In genomic region chr17:5795878-5796277, GRCm38 (mm10) we compare ENCODE assay signal across 9 mouse cellular contexts. TPM values are rescaled to one million over a fixed set of nuclear protein-coding genes. Genes with fewer than 3 reads are reported as not detected.
A peak's percentile ranks its signal among the peaks of the same experiment; 100 is the strongest.
DNase-seq lines count a peak whose midpoint lies in the region; ATAC-seq and TF ChIP-seq lines count a peak whose summit lies in the region.
"Had no signal": no experiment of that assay in that cellular context is flagged by ENCODE, and none has a peak within 500 bp of the region (broad histone marks: within the 10 kb centered on the region; RNA-seq: fewer than 3 reads in every experiment).

No protein-coding gene starts in this region.

- peak; percentile 64 to 78 for DNase-seq in CD8-positive naive resting alpha-beta T cell, adult 2 months (ENCODE audit: low read depth in 2 of 2, low spot score in 2 of 2)
- peak; percentile 82 to 87 for DNase-seq in heart, postnatal 10 days
- DNase-seq in kidney, postnatal 25 days = peak; percentile 85 to 88
- peak; percentile 65 to 68 (median 65) for DNase-seq in liver, embryonic 14.5 days (ENCODE audit: low read depth in 3 of 3, low spot score in 3 of 3)
- peak; percentile 48 for DNase-seq in testis, postnatal 14 days (ENCODE audit: low spot score)

- WGBS in bone marrow, adult 2 months = 0% methylated on average over 5 of the region's 5 CpGs
- WGBS in liver, embryonic 14.5 days (ENCODE audit: insufficient replicate concordance) = 2% methylated on average over 5 of the region's 5 CpGs
- WGBS in neural tube, embryonic 14.5 days = under 1% methylated on average over 5 of the region's 5 CpGs

- H3K36me3 ChIP-seq in liver, embryonic 14.5 days (replicated peaks; ENCODE audit: control insufficient read depth, insufficient read depth, low read depth) = no peaks in the 10 kb centered on the region
- no peaks in the 10 kb centered on the region for H3K36me3 ChIP-seq in neural tube, embryonic 14.5 days (ENCODE audit: control insufficient read depth, insufficient read depth, low read length)
- H3K36me3 ChIP-seq: heart, embryonic 13.5 days had no signal

- no peaks in the 10 kb centered on the region for H3K9me3 ChIP-seq in liver, embryonic 14.5 days (ENCODE audit: control insufficient read depth, low read length)
- H3K9me3 ChIP-seq in neural tube, embryonic 14.5 days (ENCODE audit: control insufficient read depth, low read length) = no peaks in the 10 kb centered on the region
- H3K9me3 ChIP-seq: heart, embryonic 13.5 days had no signal

- TF ChIP-seq CTCF in bone marrow, adult 2 months (IDR thresholded peaks at IDR 0.05; ENCODE audit: control insufficient read depth, insufficient read depth, low read length) = peak; percentile 61
- TF ChIP-seq CTCF in embryonic fibroblast, embryonic 13.5 days (IDR thresholded peaks at IDR 0.05; ENCODE audit: borderline replicate concordance, insufficient read depth, low read length) = 0 out of 2 replicates have a peak, but pooled peaks have one; percentile 29
- peak; percentile 91 for TF ChIP-seq CTCF in liver, embryonic 14.5 days (IDR thresholded peaks at IDR 0.05; ENCODE audit: low read depth)

- H3K27me3 ChIP-seq in liver, embryonic 14.5 days (ENCODE audit: control insufficient read depth, insufficient read depth, low read length) = no peaks in the 10 kb centered on the region
- H3K27me3 ChIP-seq in neural tube, embryonic 14.5 days (ENCODE audit: control insufficient read depth, insufficient read depth, low read length) = no peaks in the 10 kb centered on the region

- no peak overlapping the region for H3K27ac ChIP-seq in bone marrow, adult 2 months (ENCODE audit: control insufficient read depth, insufficient read depth, low read depth, low read length, poor library complexity)
- no peak overlapping the region; the same call in 1 of the 2 replicates for H3K27ac ChIP-seq in embryonic fibroblast, embryonic 13.5 days (ENCODE audit: insufficient read depth, low read length)
- H3K27ac ChIP-seq in liver, embryonic 14.5 days = no peak overlapping the region
- H3K27ac ChIP-seq in neural tube, embryonic 14.5 days (ENCODE audit: low read depth, low read length) = no peak overlapping the region

- intact Hi-C loops in heart, postnatal 10 days (cut with DNase I) = loop anchor here (1.0 to 2.0 kb wide), 3 partner anchors 45 to 225 kb away; partner anchors contain the start of gene Snx9

- no peak overlapping the region for H3K4me3 ChIP-seq in bone marrow, adult 2 months (replicated peaks; ENCODE audit: control insufficient read depth, low read depth, low read length)
- H3K4me3 ChIP-seq in embryonic fibroblast, embryonic 13.5 days (ENCODE audit: insufficient read depth, low read length) = no peak overlapping the region
- no peak overlapping the region for H3K4me3 ChIP-seq in liver, embryonic 14.5 days (ENCODE audit: insufficient read depth in 1 of 2, low read depth in 2 of 2, low read length in 2 of 2)
- no peak overlapping the region for H3K4me3 ChIP-seq in neural tube, embryonic 14.5 days (ENCODE audit: low read depth, low read length)
- H3K4me3 ChIP-seq: heart, embryonic 13.5 days had no signal

- peaks cover 11% of the 10 kb centered on the region for H3K4me1 ChIP-seq in bone marrow, adult 2 months (ENCODE audit: control insufficient read depth, insufficient read depth, low read length)
- H3K4me1 ChIP-seq in embryonic fibroblast, embryonic 13.5 days (ENCODE audit: control insufficient read depth, insufficient read depth, low read length) = peaks cover 18% of the 10 kb centered on the region
- peaks cover 11 to 47% of the 10 kb centered on the region in 2 experiments for H3K4me1 ChIP-seq in liver, embryonic 14.5 days (replicated peaks; ENCODE audit: control insufficient read depth in 2 of 2, insufficient read depth in 2 of 2, low read length in 1 of 2)
- no peaks in the 10 kb centered on the region for H3K4me1 ChIP-seq in neural tube, embryonic 14.5 days (ENCODE audit: control insufficient read depth, insufficient read depth, low read length)

- ATAC-seq in liver, embryonic 14.5 days (ENCODE audit: insufficient read depth) = peak; percentile 43; the same call in 1 of the 2 replicates
- peak; percentile 72; the same call in 1 of the 2 replicates for ATAC-seq in neural tube, embryonic 14.5 days (ENCODE audit: low read depth)

- no peak overlapping the region for H3K4me2 ChIP-seq in liver, embryonic 14.5 days (ENCODE audit: low read depth)
- no peak overlapping the region for H3K4me2 ChIP-seq in neural tube, embryonic 14.5 days (ENCODE audit: low read depth, low read length)
- H3K4me2 ChIP-seq: heart, embryonic 13.5 days had no signal

- TF ChIP-seq EP300 in liver, embryonic 14.5 days (IDR thresholded peaks at IDR 0.05; ENCODE audit: low read depth) = no peak

- no peak overlapping the region for H3K9ac ChIP-seq in liver, embryonic 14.5 days (replicated peaks)
- no peak overlapping the region for H3K9ac ChIP-seq in neural tube, embryonic 14.5 days (replicated peaks; ENCODE audit: low read depth, low read length)
- H3K9ac ChIP-seq: heart, embryonic 13.5 days had no signal

- no peak for TF ChIP-seq POLR2A in bone marrow, adult 2 months (IDR thresholded peaks at IDR 0.05; ENCODE audit: borderline replicate concordance, control insufficient read depth, low read depth, low read length)
- TF ChIP-seq POLR2A in embryonic fibroblast, embryonic 13.5 days (IDR thresholded peaks at IDR 0.05; ENCODE audit: low read depth, low read length) = no peak

RNA-seq across cellular contexts. Expression of gene Snx9, which starts 45.3 kb away (rescaled TPM):
- polyA plus RNA-seq in bone marrow, adult 2 months (2011; ENCODE audit: insufficient read depth, insufficient read length, low replicate concordance, missing spikeins) = 7.9 and 16.6 TPM in 2 replicates
- 89.9 and 109 TPM in 2 replicates for polyA plus RNA-seq in embryonic fibroblast, embryonic 13.5 days (2011; ENCODE audit: insufficient read length, low read depth, missing spikeins)
- total RNA-seq in heart, postnatal 10 days (2021) = 10 to 100 TPM; 37.7 to 41.0 TPM
- polyA plus RNA-seq in liver, embryonic 14.5 days (2012; rRNA removed) = 6.9 and 9.4 TPM in 2 replicates
- 11.6 and 13.5 TPM in 2 replicates for polyA plus RNA-seq in liver, embryonic 14.5 days (2014; fragmentation: Nextera tagmentation; extraction: Ambion mirVana)
- 6.1 and 10.6 TPM in 2 replicates for polyA plus RNA-seq in neural tube, embryonic 14.5 days (2014; fragmentation: Nextera tagmentation; extraction: Ambion mirVana)

Comparison
In these comparisons a context has a peak if more than half of its experiments do, and no peak if none do; other contexts are left out.
1. CTCF ChIP-seq: peak in every context shown above with its lines; median percentile 91 in liver, embryonic 14.5 days; 61 in bone marrow, adult 2 months; 29 in embryonic fibroblast, embryonic 13.5 days.